Mouse (Mus musculus) intestine, embryonic 14.5 days (tissue): ENCODE measurements around the gene Rabac1. TPM values are rescaled to one million over a fixed set of nuclear protein-coding genes. Genes with fewer than 3 reads are reported as not detected.

ENCODE experiments used
- ATAC-seq: fragments of 200-750 bp; cut with Nextera tagmentation; replicated peaks from 2 replicates; pipeline ENCODE4 v1.8.0; 2017; ENCODE audit warnings: low read depth, moderate number of reproducible peaks, moderate TSS enrichment, moderate library complexity; ENCODE audit not compliant: low FRiP score, low TSS enrichment
- DNase-seq: peaks from one replicate; pipeline ENCODE4 v3.0.0-alpha.2; 2018; ENCODE audit warnings: low spot score
- H3K27ac ChIP-seq: fragments of 300-500 bp; sonication (generic); 2 replicates; pipeline ENCODE4 v1.5.1; 2014; ENCODE audit warnings: low read depth, mild to moderate bottlenecking, control low read depth
- H3K27me3 ChIP-seq: fragments of 300-500 bp; sonication (generic); replicated peaks from 2 replicates; pipeline ENCODE4 v1.6.1; 2014; ENCODE audit warnings: low read length, control low read depth; ENCODE audit not compliant: control insufficient read depth, insufficient read depth
- H3K36me3 ChIP-seq: fragments of 300-500 bp; sonication (generic); 2 replicates; pipeline ENCODE4 v1.6.1; 2014; ENCODE audit warnings: low read length, control low read depth; ENCODE audit not compliant: control insufficient read depth, insufficient read depth
- H3K4me1 ChIP-seq: fragments of 300-500 bp; sonication (generic); replicated peaks from 2 replicates; pipeline ENCODE4 v1.6.1; 2014; ENCODE audit warnings: low read length, control low read depth, mixed read lengths; ENCODE audit not compliant: control insufficient read depth, insufficient read depth
- H3K4me2 ChIP-seq: fragments of 300-500 bp; sonication (generic); 2 replicates; pipeline ENCODE4 v1.6.1; 2014; ENCODE audit warnings: low read length
- H3K4me3 ChIP-seq: fragments of 300-500 bp; sonication (generic); 2 replicates; pipeline ENCODE4 v1.5.1; 2014; ENCODE audit warnings: low read depth, low read length, control low read depth, mixed read lengths
- H3K9ac ChIP-seq: fragments of 300-500 bp; sonication (generic); 2 replicates; pipeline ENCODE4 v1.6.1; 2014; ENCODE audit warnings: mild to moderate bottlenecking, low read length
- H3K9me3 ChIP-seq: fragments of 300-500 bp; sonication (generic); 2 replicates; pipeline ENCODE4 v1.6.1; 2016; ENCODE audit warnings: low read length, control low read depth; ENCODE audit not compliant: control insufficient read depth
- WGBS: fragments of 180-500 bp; shearing (Covaris S2); extraction: QIAGEN DNeasy Blood & Tissue Kit; methylation state at CpG from one replicate; pipeline ENCODE4 v1.1.7; 2014; 5-methylcytosine and 5-hydroxymethylcytosine counted together
- polyA plus RNA-seq: library from polyadenylated mRNA; unstranded; fragments of >200 nt; fragmentation: Nextera tagmentation; extraction: Ambion mirVana; gene quantifications from 2 replicates; pipeline ENCODE4 v1.2.1, GENCODE M21; 2014

The Rabac1 gene
- polyA plus RNA-seq, 1 experiment from 2014 or later, result 164 TPM

DNA sequence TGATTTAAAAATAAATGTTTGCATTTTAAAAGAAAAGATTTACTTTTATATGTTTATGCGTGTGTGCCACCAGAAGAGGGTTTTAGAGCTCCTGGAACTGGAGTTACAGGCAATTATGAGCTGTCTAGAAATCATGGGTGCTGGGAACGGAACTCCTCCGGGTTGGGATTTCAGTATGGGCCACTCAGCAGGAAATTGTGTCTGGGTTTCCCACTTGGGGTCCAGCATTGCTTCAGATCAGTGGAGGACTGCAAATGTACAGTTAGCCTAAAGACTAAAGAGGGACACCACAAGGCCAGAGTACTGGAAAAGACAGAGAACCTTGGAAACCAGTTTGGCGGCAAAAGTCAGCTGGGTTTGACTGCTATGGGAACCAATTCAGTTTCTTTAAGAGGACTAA lies 654 bp upstream of the Rabac1 start:
- no peak for ATAC-seq
- no peaks in the 10 kb centered on the region for H3K4me1 ChIP-seq
- no peaks in the 10 kb centered on the region for H3K27me3 ChIP-seq
- no peaks in the 10 kb centered on the region for H3K9me3 ChIP-seq
- no peak overlapping the region for H3K27ac ChIP-seq
- 84% methylated on average over 4 of the region's 4 CpGs for WGBS
- DNase-seq, result no peak
- no peak overlapping the region for H3K4me3 ChIP-seq
- no peak overlapping the region for H3K9ac ChIP-seq
- no peaks in the 10 kb centered on the region for H3K36me3 ChIP-seq
- no peak overlapping the region; the same call in 1 of the 2 replicates for H3K4me2 ChIP-seq

DNA sequence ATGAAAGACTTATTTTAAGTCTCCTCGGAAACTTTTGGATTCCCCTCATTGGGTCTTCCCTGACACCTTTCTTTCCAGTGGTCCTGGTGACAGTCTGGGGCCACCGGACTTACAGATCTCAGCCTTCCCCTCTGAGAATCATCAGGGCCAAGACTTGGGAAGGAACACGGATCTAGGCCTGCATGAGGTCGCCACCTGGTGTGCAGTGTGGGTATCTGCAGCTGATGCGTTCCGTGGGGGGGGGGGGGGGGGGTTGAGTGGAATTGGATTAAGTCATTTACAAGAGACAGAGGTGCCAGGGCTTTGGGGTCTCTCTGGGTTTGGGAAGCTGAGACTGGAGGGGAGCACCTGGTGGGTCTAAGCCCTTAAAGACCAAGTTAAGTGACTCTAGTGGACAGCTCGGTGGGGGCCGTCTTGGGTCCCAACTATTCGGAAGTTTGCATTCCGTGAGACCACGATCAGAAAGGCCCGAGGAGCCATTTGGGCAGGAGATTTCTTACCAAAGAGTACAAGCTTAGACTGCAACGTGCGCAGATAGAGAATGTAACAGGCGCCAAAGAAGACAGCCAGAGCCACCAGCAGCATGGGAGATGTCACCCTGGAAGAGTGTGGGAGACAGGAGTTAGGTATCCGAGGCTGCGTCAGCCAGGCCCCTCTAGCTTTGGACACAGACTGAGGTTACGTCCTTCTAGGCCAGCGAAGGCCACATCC lies 1.1 kb downstream of the Rabac1 start:
- WGBS, result 9% methylated on average over 19 of the region's 19 CpGs
- Histone ChIP-seq H3K4me2 (peak overlapping the region; percentile 72), H3K27me3 (no peaks in the 10 kb centered on the region), H3K9ac (peak overlapping the region; percentile 64; the same call in 1 of the 2 replicates), H3K27ac (no peak overlapping the region), H3K36me3 (no peaks in the 10 kb centered on the region), H3K4me1 (no peaks in the 10 kb centered on the region), H3K9me3 (no peaks in the 10 kb centered on the region), H3K4me3 (peak overlapping the region; percentile 89)
- no peak for ATAC-seq
- DNase-seq, result peak; percentile 70

DNA sequence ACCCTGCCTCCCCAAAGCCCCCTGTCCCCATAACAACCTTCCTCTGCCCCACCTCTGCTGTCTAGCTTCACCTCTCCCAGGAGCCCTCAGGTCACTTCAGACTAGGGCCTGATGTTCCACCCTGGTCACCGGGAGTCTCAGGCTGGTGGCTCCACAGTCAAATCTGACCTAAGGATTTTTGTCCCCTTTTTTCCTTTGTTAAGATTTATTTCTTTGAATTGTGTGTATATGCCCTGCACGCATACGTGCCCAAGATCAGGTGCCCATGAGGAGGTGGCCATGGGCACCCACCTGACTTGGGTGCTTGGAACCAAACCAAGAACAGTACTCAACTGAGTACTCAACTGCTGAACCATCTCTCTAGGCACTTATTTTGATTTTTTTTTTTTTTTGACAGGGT lies 2.2 kb downstream of the Rabac1 start:
- Histone ChIP-seq H3K4me2 (no peak overlapping the region), H3K27me3 (no peaks in the 10 kb centered on the region), H3K36me3 (no peaks in the 10 kb centered on the region), H3K27ac (no peak overlapping the region), H3K9ac (no peak overlapping the region), H3K9me3 (no peaks in the 10 kb centered on the region), H3K4me3 (no peak overlapping the region), H3K4me1 (no peaks in the 10 kb centered on the region)
- ATAC-seq (no peak), DNase-seq (no peak)
- 99% methylated on average over 3 of the region's 3 CpGs for WGBS

DNA sequence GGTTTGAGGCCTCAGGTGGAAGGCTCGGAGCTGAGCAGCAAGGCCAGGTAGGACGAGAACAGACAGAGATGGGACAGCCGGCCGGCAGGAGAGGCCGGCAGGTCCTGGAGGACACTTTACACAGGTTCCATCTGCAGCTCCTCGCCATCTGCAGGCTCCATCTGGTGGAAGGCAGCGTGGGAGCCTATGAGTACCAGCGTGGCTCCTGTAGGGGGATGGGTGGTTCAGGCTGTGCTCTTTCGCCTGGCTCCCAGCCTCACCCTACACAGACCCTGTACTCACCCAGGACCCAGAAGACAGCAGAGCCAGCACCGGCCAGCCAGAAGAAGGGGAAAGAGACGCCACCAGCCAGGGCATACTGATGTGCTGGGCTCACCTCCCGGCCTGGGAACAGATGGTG lies 2.7 kb downstream of the Rabac1 start:
- no peaks in the 10 kb centered on the region for H3K9me3 ChIP-seq
- WGBS, result 81% methylated on average over 12 of the region's 12 CpGs
- DNase-seq (no peak), ATAC-seq (no peak)
- no peaks in the 10 kb centered on the region for H3K4me1 ChIP-seq
- H3K27me3 ChIP-seq, result no peaks in the 10 kb centered on the region
- no peaks in the 10 kb centered on the region for H3K36me3 ChIP-seq
- H3K9ac ChIP-seq, result no peak overlapping the region
- H3K27ac ChIP-seq, result no peak overlapping the region
- no peak overlapping the region for H3K4me3 ChIP-seq
- no peak overlapping the region for H3K4me2 ChIP-seq

DNA sequence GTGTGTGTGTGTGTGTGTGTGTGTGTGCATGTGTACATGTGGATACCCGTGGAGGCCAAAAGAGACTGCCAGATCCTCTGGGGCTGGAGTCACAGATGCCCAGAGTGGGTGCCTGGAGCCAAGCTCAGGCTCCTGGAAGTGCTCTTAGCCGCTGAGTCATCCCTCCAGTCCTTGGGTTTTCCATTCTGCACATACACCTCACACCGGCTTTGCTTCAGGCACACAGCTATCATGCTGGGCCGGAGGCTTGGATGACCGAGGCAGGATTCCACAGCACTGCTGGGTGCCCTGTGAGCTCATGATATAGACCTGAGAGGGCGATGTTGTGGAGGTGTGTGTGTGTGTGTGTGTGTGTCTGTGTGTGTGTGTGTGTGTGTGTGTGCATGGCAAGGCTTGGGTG lies 4.1 kb downstream of the Rabac1 start:
- Histone ChIP-seq H3K9me3 (no peaks in the 10 kb centered on the region), H3K4me1 (no peaks in the 10 kb centered on the region), H3K4me3 (no peak overlapping the region), H3K27me3 (no peaks in the 10 kb centered on the region), H3K9ac (no peak overlapping the region), H3K27ac (no peak overlapping the region), H3K4me2 (no peak overlapping the region), H3K36me3 (no peaks in the 10 kb centered on the region)
- no peak for DNase-seq
- 66% methylated on average over 6 of the region's 6 CpGs for WGBS
- no peak for ATAC-seq

DNA sequence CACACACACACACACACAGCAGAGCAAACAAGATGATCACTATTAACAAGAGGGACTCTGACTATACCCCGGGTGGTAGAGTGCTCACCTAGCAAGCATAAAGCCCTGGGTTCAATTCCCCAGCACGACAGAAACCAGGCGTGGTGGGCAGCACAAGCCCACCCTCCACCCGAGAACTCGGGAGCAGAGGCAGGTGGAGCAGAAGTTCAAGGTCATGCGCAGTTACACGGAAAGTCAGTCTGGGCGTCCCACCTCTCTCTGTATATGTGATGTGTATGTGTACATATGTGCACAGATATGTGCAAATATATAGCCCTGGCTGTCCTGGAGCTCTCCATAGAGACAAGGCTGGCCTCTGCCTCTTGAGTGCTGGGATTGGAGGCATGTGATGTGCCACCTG lies 4.6 kb downstream of the Rabac1 start:
- Histone ChIP-seq H3K4me1 (no peaks in the 10 kb centered on the region), H3K4me3 (no peak overlapping the region), H3K9ac (no peak overlapping the region), H3K27ac (no peak overlapping the region), H3K36me3 (no peaks in the 10 kb centered on the region), H3K4me2 (no peak overlapping the region), H3K9me3 (no peaks in the 10 kb centered on the region), H3K27me3 (no peaks in the 10 kb centered on the region)
- WGBS, result 78% methylated on average over 8 of the region's 8 CpGs
- no peak for ATAC-seq
- no peak for DNase-seq

DNA sequence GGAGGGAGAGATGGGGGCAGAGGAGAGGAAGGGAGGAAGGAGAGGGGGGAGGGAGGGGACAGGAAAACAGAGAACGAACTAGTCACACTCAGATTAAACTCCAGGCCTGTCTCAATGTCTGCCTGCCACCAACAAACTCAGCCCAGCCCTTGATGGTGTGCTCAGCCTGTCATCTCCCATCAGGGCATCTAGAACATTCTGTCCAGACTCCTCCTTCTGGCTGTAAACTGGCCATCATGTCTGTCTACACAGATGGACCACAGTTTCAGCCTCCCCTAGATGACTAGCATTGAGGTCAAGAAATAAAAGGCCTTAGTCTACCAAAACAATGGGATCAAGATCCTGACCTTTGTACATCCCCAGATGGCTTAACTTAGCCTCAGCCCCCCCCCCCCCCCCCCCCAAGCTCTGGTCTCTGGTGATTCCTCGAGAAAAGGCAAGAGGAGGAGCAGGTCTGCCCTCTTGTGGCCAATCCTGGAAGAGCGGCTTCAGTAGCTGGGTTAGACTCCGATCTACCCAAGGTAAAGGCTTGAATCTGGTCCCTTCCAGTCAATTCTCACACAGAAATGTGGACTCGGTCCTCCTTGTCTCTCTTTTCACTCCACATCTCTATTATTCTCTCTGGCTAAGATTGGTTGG lies 7.5 kb downstream of the Rabac1 start:
- Histone ChIP-seq H3K4me2 (no peak overlapping the region), H3K4me3 (no peak overlapping the region), H3K27ac (no peak overlapping the region), H3K4me1 (no peaks in the 10 kb centered on the region), H3K27me3 (no peaks in the 10 kb centered on the region), H3K36me3 (no peaks in the 10 kb centered on the region), H3K9ac (no peak overlapping the region), H3K9me3 (no peaks in the 10 kb centered on the region)
- ATAC-seq (no peak), DNase-seq (peak; percentile 92)
- 11% methylated on average over 5 of the region's 5 CpGs for WGBS

DNA sequence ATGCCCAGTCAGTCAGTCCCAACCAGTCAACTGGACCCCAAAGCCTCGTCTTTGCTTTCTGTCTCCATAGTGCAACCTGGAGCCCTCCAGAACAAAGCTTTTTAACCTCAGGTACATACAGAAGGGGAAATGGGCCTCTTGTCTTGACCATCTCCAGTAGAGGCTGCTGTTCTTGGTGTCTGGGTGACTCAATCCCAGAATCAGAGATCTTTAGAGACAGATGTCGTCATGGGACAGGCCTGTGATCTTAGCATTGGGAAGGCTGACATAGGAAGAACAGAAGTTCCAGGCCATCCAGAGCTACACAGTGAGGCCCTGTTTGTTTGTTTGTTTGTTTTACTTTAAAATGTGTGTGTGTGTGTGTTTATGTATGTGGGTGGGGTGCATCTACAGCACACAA lies 8.3 kb downstream of the Rabac1 start:
- H3K27me3 ChIP-seq, result no peaks in the 10 kb centered on the region
- H3K9me3 ChIP-seq, result no peaks in the 10 kb centered on the region
- WGBS, result 65% methylated on average over 2 of the region's 2 CpGs
- H3K4me1 ChIP-seq, result no peaks in the 10 kb centered on the region
- no peak overlapping the region for H3K4me2 ChIP-seq
- no peaks in the 10 kb centered on the region for H3K36me3 ChIP-seq
- no peak overlapping the region for H3K9ac ChIP-seq
- ATAC-seq (no peak), DNase-seq (no peak)
- no peak overlapping the region for H3K27ac ChIP-seq
- no peak overlapping the region for H3K4me3 ChIP-seq

DNA sequence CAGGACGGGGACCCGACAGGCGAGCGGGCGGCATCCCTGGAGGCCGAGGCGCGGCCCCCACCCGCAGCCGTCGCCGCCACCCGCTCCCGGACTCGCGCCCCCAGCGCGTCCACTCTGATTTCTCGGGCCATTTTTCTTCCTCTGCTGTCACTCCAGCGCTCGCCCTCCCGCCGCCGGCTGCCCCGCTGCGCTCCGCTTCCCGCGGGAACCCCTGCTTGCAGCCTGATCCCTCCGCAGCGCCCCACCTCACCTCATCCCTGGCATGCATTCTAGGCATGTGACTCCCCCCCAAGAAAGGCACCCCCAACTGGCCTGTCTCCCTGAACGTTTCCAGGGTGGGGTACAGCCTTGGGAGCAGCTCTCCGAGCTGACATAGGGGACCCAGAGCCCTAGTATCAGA lies 17.3 kb downstream of the Rabac1 start:
- Histone ChIP-seq H3K4me3 (peak overlapping the region; percentile 37), H3K27me3 (peaks cover 68% of the 10 kb centered on the region), H3K36me3 (no peaks in the 10 kb centered on the region), H3K4me2 (peak overlapping the region; percentile 60), H3K4me1 (0 out of 2 replicates have a peak, but pooled peaks cover 9% of the 10 kb centered on the region), H3K9me3 (0 out of 2 replicates have a peak, but pooled peaks cover 3% of the 10 kb centered on the region), H3K27ac (no peak overlapping the region), H3K9ac (0 out of 2 replicates have a peak overlapping the region, but pooled peaks have one; percentile 11)
- 1% methylated on average over 32 of the region's 33 CpGs for WGBS
- ATAC-seq (no peak), DNase-seq (no peak)
